In the genomic region with DNA sequence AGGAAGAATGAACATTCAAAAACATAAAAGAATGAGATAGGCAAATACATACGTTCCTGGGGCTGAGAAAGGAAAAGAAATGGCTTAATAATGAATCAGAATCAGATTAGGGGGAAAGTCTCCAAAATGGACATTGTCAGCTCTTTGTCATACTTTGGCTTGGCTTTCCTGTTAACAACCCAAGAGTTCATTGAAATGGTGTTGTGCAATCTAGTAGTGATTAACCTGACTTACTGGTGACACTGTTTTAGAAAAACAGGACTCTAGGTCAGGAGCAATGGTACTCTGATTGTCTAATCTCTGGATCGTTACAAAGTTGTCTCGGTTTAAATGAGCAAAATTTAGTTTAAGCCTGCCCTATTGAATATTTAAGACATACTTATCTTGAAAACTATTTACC, we compare ENCODE assay signal across 21 mouse cellular contexts.
A peak's percentile ranks its signal among the peaks of the same experiment; 100 is the strongest.
DNase-seq lines count a peak whose midpoint lies in the region; TF ChIP-seq lines count a peak whose summit lies in the region.
"Had no signal": no experiment of that assay in that cellular context is flagged by ENCODE, and none has a peak within 500 bp of the region (broad histone marks: within the 10 kb centered on the region; RNA-seq: fewer than 3 reads in every experiment).

No protein-coding gene starts in this region.

- no peaks in the 10 kb centered on the region for H3K36me3 ChIP-seq in liver, adult 2 months (ENCODE audit: control insufficient read depth, insufficient read depth, low read length)
- H3K36me3 ChIP-seq: forebrain, embryonic 10.5 days; heart, embryonic 10.5 days; heart, embryonic 13.5 days had no signal

- H3K27me3 ChIP-seq in liver, adult 2 months (ENCODE audit: control insufficient read depth, insufficient read depth, low read length), result no peaks in the 10 kb centered on the region
- H3K27me3 ChIP-seq: forebrain, embryonic 13.5 days; heart, embryonic 13.5 days had no signal

- TF ChIP-seq POLR2A in liver, adult 2 months (IDR thresholded peaks at IDR 0.05; ENCODE audit: extremely low read depth, insufficient read depth, low read length), result no peak

- no peak overlapping the region for H3K4me3 ChIP-seq in liver, adult 2 months (ENCODE audit: insufficient read depth, low read depth, low read length)
- H3K4me3 ChIP-seq: forebrain, embryonic 10.5 days; forebrain, embryonic 13.5 days; heart, adult 2 months; heart, embryonic 10.5 days; heart, embryonic 13.5 days had no signal

- peaks cover 8% of the 10 kb centered on the region; the same call in 1 of the 2 replicates for H3K4me1 ChIP-seq in liver, adult 2 months (ENCODE audit: control insufficient read depth, insufficient read depth, low read length)
- H3K4me1 ChIP-seq: forebrain, embryonic 10.5 days; forebrain, embryonic 13.5 days; heart, embryonic 10.5 days; heart, embryonic 13.5 days had no signal

- 18% methylated on average over 3 of the region's 3 CpGs for WGBS in liver, adult 2 months

- no peak overlapping the region for H3K27ac ChIP-seq in liver, adult 2 months (replicated peaks; ENCODE audit: insufficient read depth, low read depth, low read length)
- H3K27ac ChIP-seq: forebrain, embryonic 10.5 days; forebrain, embryonic 13.5 days; heart, adult 2 months; heart, embryonic 10.5 days; heart, embryonic 13.5 days; hindbrain, embryonic 14.5 days; hindbrain, postnatal 0 days had no signal

- peak; percentile 13 for DNase-seq in adrenal gland, adult 2 months
- no peak for DNase-seq in adrenal gland, postnatal 25 days
- peak; percentile 99 for DNase-seq in liver, adult 2 months (ENCODE audit: extremely low read depth, low read depth, low spot score)
- DNase-seq in liver, result no peak
- peak; percentile 26 for DNase-seq in Muller cell, postnatal 12 days (ENCODE audit: inconsistent ontology term)
- no peak for DNase-seq in cerebellum, postnatal 36 days
- DNase-seq: adrenal gland, postnatal 14 days; cerebellum, adult 11-12 months; cerebellum, adult 8-10 months; cerebellum, postnatal 10 days; gastrocnemius, postnatal 10 days; gastrocnemius, postnatal 36 days; heart, adult 2 months; heart, postnatal 14 days; heart, postnatal 4 days had no signal

- H3K9ac ChIP-seq in liver, adult 2 months (ENCODE audit: low read depth, low read length), result no peak overlapping the region
- H3K9ac ChIP-seq: forebrain, embryonic 13.5 days; heart, embryonic 13.5 days; hindbrain, embryonic 14.5 days had no signal

- H3K79me2 ChIP-seq in liver, adult 2 months (ENCODE audit: control insufficient read depth, insufficient read depth, low read length), result no peaks in the 10 kb centered on the region

- no peak for TF ChIP-seq CTCF in liver, adult 2 months (IDR thresholded peaks at IDR 0.05; ENCODE audit: low read depth, low read length)

Comparison
In these comparisons a context has a peak if more than half of its experiments do, and no peak if none do; other contexts are left out.
1. DNase-seq: peak in adrenal gland, adult 2 months (single experiment), liver, adult 2 months (single experiment) and Muller cell, postnatal 12 days (single experiment); none in adrenal gland, postnatal 25 days (single experiment), liver (single experiment) and cerebellum, postnatal 36 days (0 of 2).